Mouse (Mus musculus) spleen, adult 2 months (tissue): ENCODE results near the gene Arhgef17. TPM values are rescaled to one million over a fixed set of nuclear protein-coding genes. Genes with fewer than 3 reads are reported as not detected.

Experiments used
- DNase-seq, 2 experiments: peaks; one replicate each; pipeline versions ENCODE4 v3.0.0 to v3.0.0-alpha.2; 2012 to 2021; ENCODE audit warnings: low spot score in 2 of 2, low read depth in 1 of 2
- H3K27ac ChIP-seq: fragments of 200-500 bp; 2 replicates; pipeline ENCODE4 v1.5.1; 2012; ENCODE audit warnings: low read length, inconsistent platforms; ENCODE audit not compliant: insufficient read depth
- H3K27me3 ChIP-seq: fragments of 200-500 bp; 2 replicates; pipeline ENCODE4 v1.6.1; 2012; ENCODE audit warnings: mild to moderate bottlenecking, moderate library complexity, low read length, inconsistent platforms; ENCODE audit not compliant: control insufficient read depth, insufficient read depth
- H3K36me3 ChIP-seq: fragments of 200-500 bp; 2 replicates; pipeline ENCODE4 v1.6.1; 2012; ENCODE audit warnings: mild to moderate bottlenecking, low read length, inconsistent platforms; ENCODE audit not compliant: control insufficient read depth, insufficient read depth
- H3K4me1 ChIP-seq: fragments of 200-500 bp; 2 replicates; pipeline ENCODE4 v1.6.1; 2011; ENCODE audit warnings: inconsistent platforms; ENCODE audit not compliant: control insufficient read depth, insufficient read depth, insufficient read length
- H3K4me3 ChIP-seq: fragments of 200-500 bp; 2 replicates; pipeline ENCODE4 v1.5.1; 2011; ENCODE audit warnings: mild to moderate bottlenecking, inconsistent platforms; ENCODE audit not compliant: insufficient read depth, insufficient read length; ENCODE audit errors: extremely low read depth
- CTCF ChIP-seq: fragments of 200-500 bp; IDR thresholded peaks from 2 replicates; pipeline ENCODE4 v1.5.1; 2011; ENCODE audit warnings: mild to moderate bottlenecking, inconsistent platforms; ENCODE audit not compliant: insufficient read depth, insufficient read length, insufficient replicate concordance; ENCODE audit errors: extremely low read depth
- POLR2A ChIP-seq: fragments of 200-500 bp; IDR thresholded peaks from 2 replicates; pipeline ENCODE4 v1.6.1; 2011; ENCODE audit warnings: low read depth, low read length, inconsistent platforms
- WGBS: fragments of 180-500 bp; shearing (Covaris S2); methylation state at CpG from one replicate; pipeline ENCODE4 v1.1.7; 2018; 5-methylcytosine and 5-hydroxymethylcytosine counted together
- polyA plus RNA-seq: library from polyadenylated mRNA; depleted of rRNA; stranded (reverse); fragments of >200 nt; gene quantifications from 2 replicates; pipeline ENCODE4 v1.2.3, GENCODE M21; 2012

Gene Arhgef17
- polyA plus RNA-seq, 1 experiment, result 12.3 TPM

DNA sequence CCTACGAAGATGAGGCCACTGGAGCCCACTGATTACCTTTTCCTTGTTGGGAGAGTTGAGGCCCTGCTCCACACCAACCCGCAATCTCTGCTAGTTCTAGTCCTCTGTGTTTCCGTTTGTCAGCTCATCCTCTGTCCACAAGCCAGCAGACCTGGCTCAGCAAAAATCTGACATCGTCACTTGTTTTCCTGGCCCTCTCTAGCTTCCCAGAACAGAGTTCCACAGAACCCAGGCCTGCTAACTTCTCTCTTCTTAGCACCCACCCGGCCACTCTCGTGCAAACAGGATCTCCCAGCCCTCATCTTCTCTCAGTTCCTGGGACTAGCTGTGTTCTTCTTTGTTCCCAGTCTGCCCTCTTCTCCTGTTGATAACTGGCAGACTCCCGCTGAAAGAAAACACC lies 20.8 kb upstream of the Arhgef17 start:
- no peaks in the 10 kb centered on the region for H3K27me3 ChIP-seq
- peaks cover 14% of the 10 kb centered on the region; the same call in 1 of the 2 replicates for H3K4me1 ChIP-seq
- 86% methylated on average over 7 of the region's 7 CpGs for WGBS
- H3K4me3 ChIP-seq, result no peak overlapping the region
- DNase-seq, result no peak
- H3K36me3 ChIP-seq, result no peaks in the 10 kb centered on the region
- TF ChIP-seq CTCF, result no peak
- peak overlapping the region; percentile 16; the same call in 1 of the 2 replicates for H3K27ac ChIP-seq

DNA sequence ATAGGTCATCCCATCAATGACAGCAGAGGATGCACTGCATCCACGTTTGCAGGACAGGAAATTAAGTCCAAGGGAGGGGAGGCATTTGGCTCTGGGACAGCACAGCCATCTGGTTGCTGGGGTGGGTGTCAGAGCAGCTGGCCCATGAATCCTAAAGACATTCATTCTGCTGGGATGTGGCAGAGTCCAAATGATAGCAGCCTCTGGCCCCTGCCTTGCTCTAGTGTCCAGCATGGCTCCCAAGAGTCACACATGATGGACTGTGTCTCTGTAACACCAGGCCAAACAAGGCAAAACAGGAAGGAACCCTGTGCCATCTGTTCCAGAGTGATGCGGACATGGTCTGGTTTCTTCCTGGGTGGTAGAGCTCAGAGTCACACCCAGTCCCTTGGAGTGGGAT lies 20.0 kb upstream of the Arhgef17 start:
- 26% methylated on average over 2 of the region's 2 CpGs for WGBS
- Histone ChIP-seq H3K27ac (peak overlapping the region; percentile 12; the same call in 1 of the 2 replicates), H3K4me3 (no peak overlapping the region), H3K27me3 (no peaks in the 10 kb centered on the region), H3K4me1 (peaks cover 14% of the 10 kb centered on the region; the same call in 1 of the 2 replicates), H3K36me3 (no peaks in the 10 kb centered on the region)
- DNase-seq, result no peak
- TF ChIP-seq POLR2A (no peak), CTCF (no peak)

DNA sequence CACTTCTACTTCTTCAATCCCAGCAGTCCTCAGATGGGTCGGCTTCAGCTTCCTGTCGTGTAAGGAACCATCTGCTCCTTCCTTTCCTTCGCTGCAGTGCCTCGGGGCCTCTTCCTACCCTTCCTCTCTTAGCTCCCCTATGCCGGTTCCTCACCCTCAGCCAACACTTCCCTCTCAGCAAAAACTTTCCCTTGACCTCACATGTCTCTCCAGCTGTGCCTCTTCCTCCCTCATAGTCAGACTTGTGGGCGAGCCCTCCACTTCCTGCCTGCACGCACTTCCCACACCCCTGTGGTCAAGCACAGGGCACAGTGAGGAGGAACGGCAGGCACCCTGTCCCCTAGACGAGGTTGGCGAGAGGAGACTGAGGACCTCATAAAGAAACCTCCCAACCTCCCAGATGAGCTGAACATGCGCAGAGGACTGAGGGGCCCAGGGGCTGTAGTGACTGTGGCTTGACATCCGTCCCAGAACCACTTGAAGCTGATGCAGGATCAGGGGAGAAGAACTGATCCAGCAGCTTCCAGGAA lies 18.6 kb upstream of the Arhgef17 start:
- TF ChIP-seq CTCF (no peak), POLR2A (no peak)
- peaks cover 14% of the 10 kb centered on the region; the same call in 1 of the 2 replicates for H3K4me1 ChIP-seq
- peak overlapping the region; percentile 57 for H3K27ac ChIP-seq
- peak in 1 of 2 experiments; percentile 36 for DNase-seq
- H3K4me3 ChIP-seq, result no peak overlapping the region
- WGBS, result 5% methylated on average over 12 of the region's 12 CpGs
- H3K36me3 ChIP-seq, result no peaks in the 10 kb centered on the region
- H3K27me3 ChIP-seq, result no peaks in the 10 kb centered on the region

DNA sequence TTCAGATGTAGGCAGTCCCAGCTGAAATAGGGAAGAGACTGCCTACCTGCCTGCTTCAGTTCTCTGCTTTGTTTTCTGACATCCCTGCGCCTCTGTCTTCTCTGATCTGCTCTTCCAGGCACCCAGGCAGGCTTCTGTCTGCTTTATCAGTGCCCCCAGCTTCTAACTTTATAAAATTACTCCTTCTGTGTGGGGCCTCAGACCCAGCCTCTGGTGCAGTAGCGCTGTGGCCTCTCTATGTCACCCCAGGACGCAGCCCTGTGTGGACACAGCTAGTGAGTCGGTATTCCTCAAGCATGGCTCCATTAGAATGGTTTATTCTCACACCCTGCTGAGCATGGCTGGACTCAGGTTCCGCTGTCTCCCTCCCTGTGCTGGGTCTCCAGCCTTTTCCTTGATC lies 18.1 kb upstream of the Arhgef17 start:
- no peak for DNase-seq
- H3K4me1 ChIP-seq, result peaks cover 14% of the 10 kb centered on the region; the same call in 1 of the 2 replicates
- 41% methylated on average over 5 of the region's 5 CpGs for WGBS
- no peak overlapping the region for H3K4me3 ChIP-seq
- TF ChIP-seq POLR2A (no peak), CTCF (no peak)
- peak overlapping the region; percentile 57 for H3K27ac ChIP-seq
- no peaks in the 10 kb centered on the region for H3K27me3 ChIP-seq
- H3K36me3 ChIP-seq, result no peaks in the 10 kb centered on the region

DNA sequence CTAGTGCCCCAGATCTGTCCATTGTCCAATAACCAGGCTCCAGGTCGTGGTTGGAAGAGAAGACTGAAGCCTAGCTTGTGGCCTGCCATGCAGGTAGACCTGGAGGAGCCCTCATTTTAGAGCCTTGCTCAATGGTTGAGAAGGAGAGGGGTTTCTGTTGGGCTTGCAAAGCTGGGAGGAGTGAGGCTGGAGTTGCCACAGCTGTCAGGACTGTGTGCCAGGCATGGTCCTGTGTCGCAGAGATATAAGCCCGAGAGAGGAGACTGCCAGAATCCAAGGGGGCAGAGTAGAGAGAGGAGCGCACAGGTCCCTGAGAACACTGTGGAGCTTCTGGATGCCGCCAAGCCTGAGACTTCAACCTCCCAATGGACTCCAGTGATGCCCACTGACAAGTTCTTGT lies 12.8 kb upstream of the Arhgef17 start:
- Histone ChIP-seq H3K4me1 (peaks cover 8% of the 10 kb centered on the region; the same call in 1 of the 2 replicates), H3K27ac (peak overlapping the region; percentile 32; the same call in 1 of the 2 replicates)
- 74% methylated on average over 5 of the region's 5 CpGs for WGBS

DNA sequence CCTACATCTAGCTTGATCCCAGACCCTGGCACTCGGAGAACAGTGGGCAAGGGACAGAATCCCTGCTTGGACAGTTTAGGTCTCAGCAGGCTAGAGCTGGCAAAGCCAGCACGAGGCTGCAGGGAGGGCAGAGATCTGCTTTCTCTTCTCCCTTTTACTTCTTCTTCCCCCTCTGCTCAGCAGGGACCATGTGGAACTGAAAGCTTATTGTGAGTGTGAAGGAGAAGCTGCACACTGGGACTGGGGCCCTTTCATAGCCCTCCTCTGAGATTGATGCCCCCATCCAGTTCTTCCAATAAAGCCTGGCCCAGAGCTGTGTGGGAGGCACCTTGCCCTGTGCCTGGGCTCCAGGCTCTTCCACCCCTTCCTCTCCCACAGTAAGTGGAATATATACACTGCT lies 12.4 kb upstream of the Arhgef17 start:
- DNase-seq, result no peak
- Histone ChIP-seq H3K4me1 (peaks cover 6% of the 10 kb centered on the region; the same call in 1 of the 2 replicates), H3K4me3 (no peak overlapping the region), H3K27me3 (no peaks in the 10 kb centered on the region), H3K27ac (peak overlapping the region; percentile 69), H3K36me3 (no peaks in the 10 kb centered on the region)
- TF ChIP-seq CTCF, result no peak
- TF ChIP-seq POLR2A, result no peak
- WGBS, result 36% methylated on average over 2 of the region's 2 CpGs

More for the DNA sequence above, 12.8 kb upstream of the Arhgef17 start:
- TF ChIP-seq POLR2A (no peak), CTCF (no peak)
- Histone ChIP-seq H3K36me3 (no peaks in the 10 kb centered on the region), H3K4me3 (no peak overlapping the region), H3K27me3 (no peaks in the 10 kb centered on the region)
- no peak for DNase-seq
